Mouse (Mus musculus) embryonic fibroblast, embryonic 13.5 days (primary cell): ENCODE data around the gene Tmem170.

ENCODE experiments used
- CTCF ChIP-seq: IDR thresholded peaks from 2 replicates; pipeline ENCODE4 v1.5.1; 2011; ENCODE audit warnings: mild to moderate bottlenecking, control low read depth, low read length, moderate library complexity, borderline replicate concordance; ENCODE audit not compliant: insufficient read depth
- POLR2A ChIP-seq: IDR thresholded peaks from 2 replicates; pipeline ENCODE4 v1.6.1; 2011; ENCODE audit warnings: low read depth, mild to moderate bottlenecking, control low read depth, low read length, moderate library complexity

DNA sequence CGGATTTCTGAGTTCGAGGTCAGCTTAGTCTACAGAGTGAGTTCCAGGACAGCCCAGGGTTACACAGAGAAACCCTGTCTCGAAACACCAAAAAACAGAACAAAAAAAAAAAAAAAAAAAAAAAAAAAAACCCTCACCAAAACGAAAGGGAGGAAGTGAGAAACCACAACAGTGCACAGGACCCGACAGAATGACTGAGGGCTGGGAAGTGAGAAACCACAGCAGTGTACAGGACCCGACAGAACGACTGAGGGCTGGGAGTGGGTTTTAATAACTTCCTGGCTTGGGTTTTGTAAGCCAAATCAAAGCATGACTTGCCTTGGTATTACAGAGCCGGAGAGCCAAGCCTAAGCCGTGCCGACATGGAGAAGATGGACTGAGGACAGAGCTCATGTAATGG, 55.4 kb downstream of the Tmem170 start:
- TF ChIP-seq POLR2A = no peak
- no peak for TF ChIP-seq CTCF
